8 mouse cellular contexts compared by ENCODE assay signal in the genomic region with DNA sequence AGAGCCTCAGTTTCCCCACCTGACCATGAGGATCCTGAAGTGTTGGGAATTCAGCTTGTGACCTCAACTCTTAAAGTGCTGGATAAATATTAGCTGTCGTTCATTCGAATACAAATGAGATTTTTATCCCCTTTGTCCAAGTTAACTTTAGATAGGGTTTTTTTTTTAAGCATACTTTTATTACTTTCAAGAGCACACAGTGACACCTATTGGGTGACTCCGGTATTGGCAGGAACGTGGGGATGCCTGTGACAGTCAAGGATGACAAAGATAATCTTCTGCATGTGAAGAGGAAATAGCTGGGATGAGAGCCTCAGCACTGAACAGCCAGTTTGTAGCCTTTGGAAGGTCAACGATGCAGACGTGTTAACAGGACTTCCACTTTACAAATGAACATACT.
DNase-seq lines count a peak whose midpoint lies in the region; ATAC-seq and TF ChIP-seq lines count a peak whose summit lies in the region.
"Not testable (repeated sequence)": the region's sequence is repeated elsewhere in the genome, so short reads cannot be mapped to it uniquely, and the experiment has no call there.

No protein-coding gene starts in this region.

- not testable (repeated sequence) for H3K4me3 ChIP-seq in ES-E14 (ENCODE audit: insufficient read depth in 1 of 2, low read depth in 1 of 2, low read length in 2 of 2, poor library complexity in 1 of 2, severe bottlenecking in 1 of 2); embryonic facial prominence, embryonic 10.5 days; neural tube, embryonic 11.5 days (ENCODE audit: low read depth, low read length)

- H3K4me1 ChIP-seq in ES-E14 (ENCODE audit: control insufficient read depth in 2 of 2, insufficient read depth in 2 of 2, low read length in 2 of 2, poor library complexity in 1 of 2), result peaks cover 0 to 13% of the 10 kb centered on the region in 2 experiments; a peak in 1 of 4 replicates
- H3K4me1 ChIP-seq in embryonic facial prominence, embryonic 10.5 days, result peaks cover 46% of the 10 kb centered on the region
- not testable (repeated sequence) for H3K4me1 ChIP-seq in neural tube, embryonic 11.5 days (ENCODE audit: control insufficient read depth, insufficient read depth, low read length)

- H3K27ac ChIP-seq in ES-E14 (ENCODE audit: insufficient read depth, low read depth, low read length, poor library complexity, severe bottlenecking); embryonic facial prominence, embryonic 10.5 days (replicated peaks); neural tube, embryonic 11.5 days (ENCODE audit: low read depth, low read length): not testable (repeated sequence)

- whole genome bisulfite sequencing in embryonic facial prominence, embryonic 10.5 days, result 14% methylated on average over 6 of the region's 6 CpGs
- WGBS in large intestine, adult 2 months, result 10% methylated on average over 6 of the region's 6 CpGs
- WGBS in neural tube, embryonic 11.5 days, result 14% methylated on average over 6 of the region's 6 CpGs

- not testable (repeated sequence) for H3K36me3 ChIP-seq in ES-E14 (ENCODE audit: control insufficient read depth, insufficient read depth, low read length, poor library complexity, severe bottlenecking); embryonic facial prominence, embryonic 10.5 days (replicated peaks); neural tube, embryonic 11.5 days (ENCODE audit: control insufficient read depth, insufficient read depth, low read length)

- H3K9ac ChIP-seq in ES-E14 (ENCODE audit: insufficient read depth, low read depth, low read length, poor library complexity, severe bottlenecking); neural tube, embryonic 11.5 days (ENCODE audit: low read length): not testable (repeated sequence)

- in situ Hi-C loops in ES-E14 (cut with MboI; ENCODE audit: low sequenced_read_pairs in 2 of 2, unreplicated experiment in 2 of 2), result loop anchor here (25.0 kb wide), 2 partner anchors 199 to 324 kb away; no protein-coding TSS in a partner anchor

- DNase-seq in ES-E14 (ENCODE audit: low read depth, low spot score) (peak; percentile 40), liver (peak; percentile 44)
- peak; percentile 24 for DNase-seq in c-Kit-positive CD71-positive TER-119-negative erythroid progenitor cells, embryonic 14.5 days (ENCODE audit: low read depth)
- peak; percentile 60 for DNase-seq in embryonic facial prominence, embryonic 10.5 days (ENCODE audit: low spot score)
- peak; percentile 61 for DNase-seq in heart, adult 8-10 months (ENCODE audit: low spot score)
- DNase-seq in large intestine, adult 2 months (ENCODE audit: low read depth, low spot score), result peak; percentile 6
- DNase-seq in neural tube, embryonic 11.5 days (ENCODE audit: low spot score), result peak; percentile 74
- peak; percentile 7 to 22 for DNase-seq in thymus, postnatal 36 days

- ATAC-seq in neural tube, embryonic 11.5 days (ENCODE audit: insufficient read depth, low FRiP score, low TSS enrichment), result not testable (repeated sequence)

- H3K4me2 ChIP-seq in neural tube, embryonic 11.5 days (ENCODE audit: low read depth), result not testable (repeated sequence)

- peaks cover 15% of the 10 kb centered on the region for H3K27me3 ChIP-seq in embryonic facial prominence, embryonic 10.5 days (replicated peaks; ENCODE audit: low read depth, poor library complexity, severe bottlenecking)
- H3K27me3 ChIP-seq in neural tube, embryonic 11.5 days (ENCODE audit: control insufficient read depth, insufficient read depth, low read length), result not testable (repeated sequence)

- H3K9me3 ChIP-seq in ES-E14 (ENCODE audit: control insufficient read depth, insufficient read depth, low read depth, low read length); embryonic facial prominence, embryonic 10.5 days; neural tube, embryonic 11.5 days (ENCODE audit: control insufficient read depth, low read length): not testable (repeated sequence)

TF ChIP-seq in ES-E14, 5 proteins besides CTCF, POLR2A, EP300 and RAD21:
- TF ChIP-seq MAFK (IDR thresholded peaks at IDR 0.05; ENCODE audit: insufficient read depth, low read depth, low read length) (0 out of 2 replicates have a peak, but pooled peaks have one; percentile 27), ZNF384 (IDR thresholded peaks at IDR 0.05; ENCODE audit: low read depth, low read length) (peak; percentile 84)
TF ChIP-seq in ES-E14: peak in this region for 2; not testable (repeated sequence) for 3.

Comparison
In these comparisons a context has a peak if more than half of its experiments do, and no peak if none do; other contexts are left out.
1. DNase-seq: peak in every context shown above with its lines; median percentile 74 in neural tube, embryonic 11.5 days; 61 in heart, adult 8-10 months; 60 in embryonic facial prominence, embryonic 10.5 days; 44 in liver; 40 in ES-E14; 24 in c-Kit-positive CD71-positive TER-119-negative erythroid progenitor cells, embryonic 14.5 days; 14 in thymus, postnatal 36 days; 6 in large intestine, adult 2 months.